Mouse (Mus musculus): ENCODE measurements around the gene Rybp. TPM values are rescaled to one million over a fixed set of nuclear protein-coding genes. Genes with fewer than 3 reads are reported as not detected.

Gene Rybp
- polyA plus RNA-seq, 1 experiment from 2014 or later: 19.0 TPM

- 0 out of 2 replicates have a peak, but pooled peaks cover 3% of the 10 kb centered on the region for H3K27me3 ChIP-seq (replicated peaks)
- H3K4me3 ChIP-seq (replicated peaks): no peak overlapping the region
- H3K9me3 ChIP-seq: no peaks in the 10 kb centered on the region
- 84% methylated on average over 8 of the region's 8 CpGs for WGBS
- H3K9ac ChIP-seq: no peak overlapping the region
- H3K36me3 ChIP-seq: no peaks in the 10 kb centered on the region
- no peak overlapping the region for H3K27ac ChIP-seq
- H3K4me1 ChIP-seq: peaks cover 31% of the 10 kb centered on the region
- no peak overlapping the region for H3K4me2 ChIP-seq
- no peak for ATAC-seq (ENCODE audit: insufficient read depth, low FRiP score, low read depth)
Observed at GRCm38 (mm10) chr6:100217507-100217906, 69.8 kb downstream of the Rybp start.

GRCm38 (mm10) chr6:100216945-100217344, 70.3 kb downstream of the Rybp start:
- Histone ChIP-seq H3K9ac (no peak overlapping the region), H3K4me2 (no peak overlapping the region), H3K4me3 (replicated peaks) (no peak overlapping the region), H3K9me3 (no peaks in the 10 kb centered on the region), H3K27ac (no peak overlapping the region), H3K4me1 (peaks cover 32% of the 10 kb centered on the region), H3K27me3 (replicated peaks) (0 out of 2 replicates have a peak, but pooled peaks cover 3% of the 10 kb centered on the region), H3K36me3 (no peaks in the 10 kb centered on the region)
- WGBS: 67% methylated on average over 5 of the region's 5 CpGs
- ATAC-seq (ENCODE audit: insufficient read depth, low FRiP score, low read depth): no peak

- Histone ChIP-seq H3K9me3 (no peaks in the 10 kb centered on the region), H3K4me2 (no peak overlapping the region), H3K36me3 (no peaks in the 10 kb centered on the region), H3K9ac (no peak overlapping the region), H3K27ac (no peak overlapping the region), H3K4me3 (replicated peaks) (no peak overlapping the region), H3K4me1 (peaks cover 32% of the 10 kb centered on the region), H3K27me3 (replicated peaks) (0 out of 2 replicates have a peak, but pooled peaks cover 3% of the 10 kb centered on the region)
- WGBS: 49% methylated on average over 6 of the region's 6 CpGs
- no peak for ATAC-seq (ENCODE audit: insufficient read depth, low FRiP score, low read depth)
Observed at GRCm38 (mm10) chr6:100215809-100216208, 71.5 kb downstream of the Rybp start.

GRCm38 (mm10) chr6:100214132-100214913, 73.0 kb downstream of the Rybp start:
- no peak overlapping the region for H3K4me2 ChIP-seq
- H3K4me1 ChIP-seq: peaks cover 31% of the 10 kb centered on the region
- 0 out of 2 replicates have a peak, but pooled peaks cover 3% of the 10 kb centered on the region for H3K27me3 ChIP-seq (replicated peaks)
- ATAC-seq (ENCODE audit: insufficient read depth, low FRiP score, low read depth): peak; percentile 2; the same call in 1 of the 2 replicates
- H3K9me3 ChIP-seq: no peaks in the 10 kb centered on the region
- 55% methylated on average over 13 of the region's 13 CpGs for WGBS
- no peak overlapping the region for H3K4me3 ChIP-seq (replicated peaks)
- H3K9ac ChIP-seq: no peak overlapping the region
- no peaks in the 10 kb centered on the region for H3K36me3 ChIP-seq
- H3K27ac ChIP-seq: no peak overlapping the region

GRCm38 (mm10) chr6:100213596-100213995, 73.7 kb downstream of the Rybp start:
- H3K9me3 ChIP-seq: no peaks in the 10 kb centered on the region
- ATAC-seq (ENCODE audit: insufficient read depth, low FRiP score, low read depth): 0 out of 2 replicates have a peak, but pooled peaks have one; percentile 11
- no peak overlapping the region for H3K9ac ChIP-seq
- no peak overlapping the region for H3K27ac ChIP-seq
- H3K4me1 ChIP-seq: peaks cover 24% of the 10 kb centered on the region
- WGBS: 66% methylated on average over 9 of the region's 9 CpGs
- H3K4me2 ChIP-seq: no peak overlapping the region
- H3K36me3 ChIP-seq: no peaks in the 10 kb centered on the region
- 0 out of 2 replicates have a peak, but pooled peaks cover 3% of the 10 kb centered on the region for H3K27me3 ChIP-seq (replicated peaks)
- no peak overlapping the region for H3K4me3 ChIP-seq (replicated peaks)

GRCm38 (mm10) chr6:100212820-100213219, 74.5 kb downstream of the Rybp start:
- Histone ChIP-seq H3K27ac (no peak overlapping the region), H3K9ac (no peak overlapping the region), H3K4me1 (peaks cover 20% of the 10 kb centered on the region), H3K27me3 (replicated peaks) (0 out of 2 replicates have a peak, but pooled peaks cover 3% of the 10 kb centered on the region), H3K9me3 (no peaks in the 10 kb centered on the region), H3K4me3 (replicated peaks) (no peak overlapping the region), H3K4me2 (no peak overlapping the region), H3K36me3 (no peaks in the 10 kb centered on the region)
- no peak for ATAC-seq (ENCODE audit: insufficient read depth, low FRiP score, low read depth)
- WGBS: 24% methylated on average over 7 of the region's 7 CpGs

- Histone ChIP-seq H3K27ac (no peak overlapping the region), H3K4me1 (peaks cover 30% of the 10 kb centered on the region), H3K4me3 (replicated peaks) (no peak overlapping the region), H3K27me3 (replicated peaks) (0 out of 2 replicates have a peak, but pooled peaks cover 4% of the 10 kb centered on the region), H3K9ac (no peak overlapping the region), H3K9me3 (no peaks in the 10 kb centered on the region), H3K4me2 (no peak overlapping the region), H3K36me3 (no peaks in the 10 kb centered on the region)
- 72% methylated on average over 3 of the region's 3 CpGs for WGBS
- no peak for ATAC-seq (ENCODE audit: insufficient read depth, low FRiP score, low read depth)
Observed at GRCm38 (mm10) chr6:100211646-100212045, 75.6 kb downstream of the Rybp start.

GRCm38 (mm10) chr6:100210517-100210916, 76.8 kb downstream of the Rybp start:
- Histone ChIP-seq H3K36me3 (no peaks in the 10 kb centered on the region), H3K9me3 (no peaks in the 10 kb centered on the region), H3K4me3 (replicated peaks) (no peak overlapping the region), H3K4me2 (no peak overlapping the region), H3K9ac (no peak overlapping the region), H3K4me1 (peaks cover 26% of the 10 kb centered on the region), H3K27ac (no peak overlapping the region), H3K27me3 (replicated peaks) (0 out of 2 replicates have a peak, but pooled peaks cover 6% of the 10 kb centered on the region)
- 76% methylated on average over 1 of the region's 1 CpGs for WGBS
- no peak for ATAC-seq (ENCODE audit: insufficient read depth, low FRiP score, low read depth)

- peaks cover 21% of the 10 kb centered on the region for H3K4me1 ChIP-seq
- H3K9ac ChIP-seq: no peak overlapping the region
- no peak overlapping the region for H3K4me3 ChIP-seq (replicated peaks)
- peak overlapping the region; percentile 21; the same call in 1 of the 2 replicates for H3K4me2 ChIP-seq
- H3K9me3 ChIP-seq: no peaks in the 10 kb centered on the region
- no peak for ATAC-seq (ENCODE audit: insufficient read depth, low FRiP score, low read depth)
- H3K36me3 ChIP-seq: no peaks in the 10 kb centered on the region
- 9% methylated on average over 14 of the region's 14 CpGs for WGBS
- 0 out of 2 replicates have a peak, but pooled peaks cover 2% of the 10 kb centered on the region for H3K27me3 ChIP-seq (replicated peaks)
- no peak overlapping the region for H3K27ac ChIP-seq
Observed at GRCm38 (mm10) chr6:100206741-100207275, 80.5 kb downstream of the Rybp start.

- no peak overlapping the region for H3K9ac ChIP-seq
- no peak overlapping the region for H3K4me2 ChIP-seq
- H3K36me3 ChIP-seq: no peaks in the 10 kb centered on the region
- 0 out of 2 replicates have a peak, but pooled peaks cover 2% of the 10 kb centered on the region for H3K27me3 ChIP-seq (replicated peaks)
- H3K4me3 ChIP-seq (replicated peaks): no peak overlapping the region
- no peak for ATAC-seq (ENCODE audit: insufficient read depth, low FRiP score, low read depth)
- H3K4me1 ChIP-seq: peaks cover 24% of the 10 kb centered on the region
- H3K27ac ChIP-seq: no peak overlapping the region
- H3K9me3 ChIP-seq: no peaks in the 10 kb centered on the region
- 63% methylated on average over 1 of the region's 1 CpGs for WGBS
Observed at GRCm38 (mm10) chr6:100206261-100206660, 81.0 kb downstream of the Rybp start.

- no peak overlapping the region for H3K4me3 ChIP-seq (replicated peaks)
- no peak overlapping the region for H3K27ac ChIP-seq
- H3K36me3 ChIP-seq: no peaks in the 10 kb centered on the region
- H3K27me3 ChIP-seq (replicated peaks): 0 out of 2 replicates have a peak, but pooled peaks cover 2% of the 10 kb centered on the region
- H3K4me1 ChIP-seq: peaks cover 24% of the 10 kb centered on the region
- WGBS: 21% methylated on average over 7 of the region's 7 CpGs
- H3K9me3 ChIP-seq: no peaks in the 10 kb centered on the region
- ATAC-seq (ENCODE audit: insufficient read depth, low FRiP score, low read depth): peak; percentile 32; the same call in 1 of the 2 replicates
- H3K9ac ChIP-seq: no peak overlapping the region
- H3K4me2 ChIP-seq: no peak overlapping the region
Observed at GRCm38 (mm10) chr6:100204436-100204835, 82.8 kb downstream of the Rybp start.

GRCm38 (mm10) chr6:100203492-100203891, 83.8 kb downstream of the Rybp start:
- H3K27me3 ChIP-seq (replicated peaks): 0 out of 2 replicates have a peak, but pooled peaks cover 2% of the 10 kb centered on the region
- no peak overlapping the region for H3K9ac ChIP-seq
- no peak overlapping the region for H3K27ac ChIP-seq
- H3K36me3 ChIP-seq: no peaks in the 10 kb centered on the region
- no peak overlapping the region for H3K4me2 ChIP-seq
- no peak for ATAC-seq (ENCODE audit: insufficient read depth, low FRiP score, low read depth)
- no peaks in the 10 kb centered on the region for H3K9me3 ChIP-seq
- H3K4me3 ChIP-seq (replicated peaks): no peak overlapping the region
- H3K4me1 ChIP-seq: peaks cover 24% of the 10 kb centered on the region
- 48% methylated on average over 3 of the region's 3 CpGs for WGBS
